Mouse (Mus musculus) adipocyte (in vitro differentiated cells): ENCODE results near the gene 1810046K07Rik.

Experiments used
- DNase-seq: peaks from one replicate; pipeline ENCODE4 v3.0.0-alpha.2; 2016; ENCODE audit warnings: low spot score

1810046K07Rik gene

DNA sequence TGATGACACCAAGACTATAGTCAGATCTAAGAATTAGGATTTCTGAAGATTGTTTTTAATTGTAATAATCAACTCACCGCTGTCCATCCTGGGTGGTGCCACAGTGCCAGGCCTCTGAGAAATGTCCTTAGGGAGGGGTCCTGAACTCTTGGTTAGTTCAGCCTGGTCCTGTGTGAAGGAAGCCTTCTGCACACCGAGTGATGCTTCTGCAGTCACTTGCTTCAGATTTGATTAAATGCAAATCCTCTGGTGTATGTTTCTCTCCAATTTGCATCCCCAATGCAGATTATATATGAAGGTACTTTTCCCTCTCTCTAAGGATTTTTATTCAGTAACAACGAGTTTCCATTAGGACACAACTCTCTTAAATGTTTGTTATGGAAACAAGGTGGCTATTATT is at the start of gene 1810046K07Rik:
TSS of gene 1810046K07Rik (minus strand) at position 187 of the 400 bp plus-strand sequence.
- no peak for DNase-seq

DNA sequence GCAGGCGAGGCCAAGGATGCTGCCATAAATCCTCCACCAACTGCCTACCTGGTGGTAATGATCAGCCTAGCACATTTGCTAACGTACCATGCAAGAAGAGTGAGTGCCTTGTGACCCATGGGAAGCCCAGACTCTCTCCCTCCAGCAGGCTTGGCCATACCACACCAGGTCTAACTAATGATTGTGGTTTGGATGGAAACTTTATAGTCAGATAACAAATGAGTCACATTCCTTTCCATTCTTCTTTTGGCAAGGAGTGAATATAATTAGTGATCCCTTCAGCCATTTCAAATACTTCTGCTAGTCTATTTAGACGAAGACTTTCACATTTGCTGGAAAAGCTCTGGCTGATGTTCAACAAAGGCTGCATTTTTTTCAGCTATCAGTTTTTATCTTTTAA is 40.8 kb upstream of the 1810046K07Rik start:
- DNase-seq: no peak

DNA sequence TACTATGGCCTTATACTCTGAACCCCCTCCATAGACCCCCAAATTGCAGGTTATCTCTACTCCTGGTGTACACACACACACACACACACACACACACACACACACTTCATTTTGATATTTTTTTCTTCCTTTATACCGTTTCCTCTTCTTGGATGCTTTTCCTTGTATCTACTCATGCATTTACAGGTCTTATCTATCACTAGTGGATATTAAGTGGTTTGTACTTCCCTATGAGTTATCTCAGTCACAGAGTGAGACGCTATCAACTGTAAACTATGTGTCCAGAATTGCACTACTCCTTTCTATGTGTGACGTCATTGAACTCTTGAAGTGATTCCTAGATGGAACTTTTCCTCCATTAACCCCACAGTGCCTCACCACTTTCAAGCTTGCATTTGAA is 38.4 kb upstream of the 1810046K07Rik start:
- no peak for DNase-seq

GRCm38 (mm10) chr9:51364059-51364458 is 35.3 kb upstream of the 1810046K07Rik start:
- DNase-seq: no peak

GRCm38 (mm10) chr9:51353511-51353910 is 24.8 kb upstream of the 1810046K07Rik start:
- DNase-seq: peak; percentile 24

- DNase-seq: no peak
Measured at GRCm38 (mm10) chr9:51352896-51353295, 24.2 kb upstream of the 1810046K07Rik start.

DNA sequence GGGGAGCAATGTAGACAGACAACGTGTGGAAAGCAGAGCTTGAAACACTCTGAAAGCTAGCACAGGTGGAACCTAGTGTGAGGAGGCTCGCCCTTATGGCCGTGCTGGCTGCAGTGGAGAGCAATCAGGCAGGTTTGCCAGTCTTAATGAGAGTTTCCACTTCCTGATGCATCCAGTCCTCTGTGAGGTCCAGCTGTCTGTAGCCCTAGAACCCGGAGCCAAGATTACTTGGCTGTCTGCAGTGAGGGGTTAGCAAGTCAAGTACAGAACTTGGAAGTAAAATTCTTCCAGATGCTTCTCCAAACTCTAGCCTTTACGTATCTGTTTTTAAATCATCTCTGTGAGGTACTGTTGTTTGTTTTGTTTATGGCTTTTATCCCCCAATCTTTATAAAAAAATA is 20.7 kb upstream of the 1810046K07Rik start:
- DNase-seq: no peak

DNA sequence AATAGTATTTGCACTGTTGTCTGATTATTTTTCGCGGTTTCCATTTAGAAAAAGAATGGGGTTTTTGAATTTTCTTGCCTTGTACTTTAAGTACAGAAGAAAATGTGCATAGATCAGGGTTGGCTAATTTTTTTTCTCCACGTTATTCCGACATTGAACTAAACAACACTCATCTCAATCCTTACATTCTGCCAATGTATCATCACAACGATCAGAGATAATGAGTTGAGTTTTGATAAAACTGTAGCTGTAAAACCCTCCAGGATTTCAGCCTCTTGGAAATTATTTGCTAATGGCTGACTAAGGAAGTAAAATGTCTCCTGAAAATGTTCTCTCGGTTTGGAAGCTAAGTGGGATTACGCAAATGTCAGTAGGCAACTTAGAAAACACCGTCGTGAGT is 17.1 kb upstream of the 1810046K07Rik start:
- DNase-seq: no peak

DNA sequence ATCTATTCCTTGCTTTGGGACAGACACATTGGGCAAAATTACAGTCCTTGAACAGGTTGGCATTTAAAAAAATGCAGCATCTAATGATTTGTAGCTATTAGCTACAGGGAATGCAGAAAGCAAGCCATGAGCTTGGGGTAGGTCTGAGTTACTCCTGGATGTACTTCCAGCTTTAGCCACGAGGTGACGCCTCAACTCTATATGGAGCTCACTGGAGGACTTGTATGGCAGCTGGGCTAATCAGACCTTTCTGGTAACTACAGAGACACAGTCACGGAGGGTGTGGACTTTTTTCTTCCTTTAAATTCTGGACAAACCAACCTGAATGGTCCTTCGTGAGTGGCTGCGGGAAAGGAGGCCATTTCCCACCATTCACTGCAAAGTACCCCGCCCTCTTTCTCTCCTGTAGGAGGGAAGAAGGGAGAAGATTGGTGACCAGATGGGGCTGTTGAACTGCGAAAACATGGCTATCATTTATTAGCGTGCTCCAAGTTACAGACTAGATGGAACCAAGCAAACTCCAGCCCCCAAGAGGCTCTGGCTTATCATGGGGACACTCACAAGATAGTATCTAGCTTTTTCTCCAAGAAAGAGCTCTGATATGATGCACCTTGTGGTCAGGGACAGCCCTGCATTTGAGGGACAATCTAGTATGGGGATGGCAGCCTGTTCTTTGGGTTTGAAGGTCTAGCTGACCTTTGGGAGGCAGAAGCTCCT is 6.7 kb upstream of the 1810046K07Rik start:
- DNase-seq: peak; percentile 94

DNA sequence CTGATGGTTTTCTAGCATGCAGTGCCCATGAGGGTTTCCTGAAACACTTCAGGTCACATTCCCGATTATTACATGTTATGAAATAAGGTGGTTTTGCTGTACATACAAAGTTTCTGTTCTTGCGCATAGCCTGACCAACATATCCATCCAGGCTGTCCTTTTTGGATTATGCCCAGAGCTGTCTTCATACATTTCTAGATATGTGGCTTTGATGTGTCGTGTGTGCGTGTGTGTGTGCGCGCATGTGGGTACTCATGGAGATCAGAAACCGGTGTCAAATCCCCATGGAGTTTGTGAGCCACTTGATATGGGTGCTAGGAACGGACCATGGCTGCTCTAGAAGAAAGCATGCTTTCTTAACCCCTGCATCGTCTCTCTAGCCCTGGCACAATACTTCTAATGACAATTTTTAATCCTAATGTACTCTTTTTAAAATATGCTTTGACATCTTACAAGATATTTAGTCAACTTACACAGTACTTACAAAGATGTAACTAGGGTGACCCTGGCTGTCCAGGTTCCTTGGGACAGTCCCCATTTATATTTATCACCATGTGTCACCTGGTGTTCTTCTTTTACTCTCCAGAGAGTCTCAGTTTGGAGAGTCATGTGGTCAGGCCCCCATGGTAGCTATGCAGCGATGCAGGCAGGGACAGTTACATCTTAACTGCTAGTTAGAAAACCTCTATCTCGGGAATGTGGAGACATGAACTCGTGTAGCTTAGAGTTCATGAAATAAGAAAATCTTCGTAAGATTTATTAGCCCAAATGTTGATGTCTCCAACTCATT is 2.9 kb upstream of the 1810046K07Rik start:
- DNase-seq: no peak

- DNase-seq: no peak
Measured at GRCm38 (mm10) chr9:51327555-51327903, 1.2 kb downstream of the 1810046K07Rik start.

DNA sequence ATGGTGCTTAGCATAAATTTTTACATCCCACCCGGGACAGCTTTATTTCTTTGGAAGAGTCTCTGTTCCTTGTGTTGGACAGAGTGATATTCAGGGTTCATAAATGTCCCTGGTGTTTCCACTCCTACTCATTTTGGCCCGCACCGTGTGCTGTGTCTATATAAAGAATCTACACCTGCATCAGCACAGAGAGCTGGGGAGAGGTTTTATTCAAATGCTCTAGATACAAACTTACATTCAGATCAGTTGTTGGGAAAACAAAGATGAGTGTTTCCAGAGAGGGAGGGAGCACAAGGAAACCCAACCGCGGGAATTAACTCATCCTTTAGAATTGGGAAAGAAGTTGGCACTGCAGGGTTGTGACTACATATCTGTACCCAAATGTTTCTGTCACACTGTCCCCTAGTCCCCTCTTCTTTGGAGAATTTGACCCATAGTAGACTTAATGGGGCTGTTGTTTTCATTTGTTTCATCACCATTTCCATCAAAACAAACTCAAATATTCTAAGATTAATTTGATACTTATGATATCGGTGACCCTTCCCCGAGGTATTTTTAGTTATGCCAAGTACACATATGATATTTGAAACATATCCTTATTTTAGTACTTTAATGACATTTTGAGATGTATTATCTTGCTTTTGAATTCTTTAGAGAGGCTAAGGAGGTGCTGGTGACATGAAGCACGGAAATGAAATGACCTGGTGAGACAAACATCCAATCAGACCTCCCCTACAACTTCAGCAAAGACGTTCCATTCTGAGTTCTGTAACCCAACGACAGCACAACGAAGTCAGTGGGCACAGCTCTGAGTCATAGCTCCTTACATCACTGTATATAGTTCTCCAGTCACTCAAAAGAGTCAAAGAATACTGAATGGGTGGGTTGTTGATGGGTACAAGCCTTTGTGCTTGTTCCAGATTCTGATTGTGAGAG is 1.8 kb downstream of the 1810046K07Rik start:
- DNase-seq: peak; percentile 30

DNA sequence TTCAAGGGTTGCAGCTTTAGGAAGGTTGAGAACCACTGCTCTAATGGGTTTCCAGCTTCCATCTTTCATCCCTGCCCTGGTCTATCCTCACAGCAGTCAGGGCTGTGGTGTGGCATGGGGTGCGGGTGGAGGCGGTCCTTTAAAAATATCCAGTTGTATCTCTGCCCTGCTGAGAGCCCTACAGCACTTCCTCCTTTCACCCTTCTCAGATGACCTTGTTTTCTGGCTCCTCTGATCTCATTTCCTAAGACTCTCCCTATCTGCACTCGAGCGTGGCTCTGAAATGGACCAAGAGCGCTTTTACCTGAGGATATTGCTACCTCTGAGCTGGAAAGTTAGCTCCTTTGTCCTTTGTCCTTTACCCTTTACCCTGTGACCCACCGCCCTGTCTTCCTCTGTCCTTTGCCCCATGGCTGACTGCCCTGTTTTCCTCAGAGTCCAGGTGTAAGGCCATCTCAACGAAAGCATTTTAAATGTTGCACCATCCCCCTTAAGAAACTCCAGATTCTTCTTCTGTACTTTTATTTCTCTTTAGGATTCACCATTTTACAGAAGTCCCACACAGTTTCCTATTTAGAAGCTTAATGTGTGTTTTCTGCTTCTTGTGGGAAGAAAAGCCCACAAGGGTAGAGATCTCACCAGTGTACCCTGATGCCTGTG is 4.2 kb downstream of the 1810046K07Rik start:
- DNase-seq: no peak

- no peak for DNase-seq
Measured at GRCm38 (mm10) chr9:51320096-51320495, 8.6 kb downstream of the 1810046K07Rik start.

- DNase-seq: no peak
Measured at GRCm38 (mm10) chr9:51318246-51318645, 10.5 kb downstream of the 1810046K07Rik start.

- DNase-seq: no peak
Measured at GRCm38 (mm10) chr9:51317322-51317721, 11.4 kb downstream of the 1810046K07Rik start.

DNA sequence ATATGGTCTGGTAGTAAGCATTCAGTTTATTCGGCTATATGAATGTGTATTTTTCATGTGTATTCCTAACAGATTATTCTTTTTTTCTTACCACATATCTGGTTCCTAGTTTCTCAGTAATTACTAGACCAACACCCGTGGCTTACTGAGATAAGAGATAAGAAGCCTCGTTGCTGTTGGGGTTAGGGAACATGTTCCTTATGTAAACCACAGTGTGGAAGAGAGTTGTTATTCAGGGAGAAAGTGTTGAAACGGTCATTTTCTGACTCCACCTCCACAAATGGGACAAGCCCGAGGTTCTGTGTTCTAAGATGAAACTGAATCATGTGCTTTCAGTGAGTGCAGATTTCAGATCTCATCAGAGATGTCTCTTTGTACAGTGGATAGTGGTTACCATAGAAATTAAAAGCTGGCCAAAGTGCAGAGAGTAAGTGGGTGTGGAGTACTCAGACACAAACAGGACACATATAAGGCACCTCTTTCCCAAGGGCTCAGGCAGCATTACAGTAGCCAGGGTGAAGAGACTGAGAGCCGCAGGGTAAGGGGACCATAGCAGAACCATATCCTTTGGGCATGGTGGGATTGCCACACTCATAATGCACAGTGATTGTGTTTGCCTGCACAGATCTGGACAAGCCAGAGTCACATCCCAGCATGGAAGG is 13.2 kb downstream of the 1810046K07Rik start:
- no peak for DNase-seq

DNA sequence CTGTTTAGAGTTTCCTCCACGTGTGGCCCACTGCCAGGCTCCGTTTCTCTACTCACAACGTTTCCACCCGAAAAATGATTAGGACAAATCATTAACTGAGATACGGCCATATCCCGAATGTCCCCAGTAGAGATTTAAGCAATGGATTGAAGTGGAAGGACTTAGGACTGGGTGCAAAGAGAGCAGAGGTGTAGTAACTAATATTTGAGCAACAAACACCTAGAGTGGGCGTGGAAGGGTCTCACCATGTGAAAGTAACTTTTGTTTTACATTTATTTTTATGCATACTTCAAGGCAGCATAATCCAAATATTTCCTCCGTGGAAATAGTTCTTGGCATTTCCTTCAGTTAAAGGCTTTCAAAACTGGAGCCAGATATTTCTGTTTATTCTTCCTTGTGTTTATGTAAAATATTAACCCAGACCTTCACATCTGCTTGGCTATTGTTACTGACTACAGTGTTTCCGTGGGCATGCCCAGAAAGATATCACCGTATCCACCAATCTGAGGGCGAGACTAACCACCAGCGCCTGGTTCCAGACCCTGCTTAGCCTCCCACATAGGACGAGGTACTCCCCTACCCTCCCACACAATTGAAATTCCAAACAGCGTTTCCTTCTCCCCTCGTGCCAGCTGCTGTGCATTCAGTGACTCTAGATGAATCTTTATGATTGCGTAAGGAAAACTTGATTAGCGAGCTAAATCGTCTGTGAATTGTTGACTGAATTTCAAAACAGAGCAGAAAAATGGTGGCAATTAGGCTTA is 16.0 kb downstream of the 1810046K07Rik start:
- no peak for DNase-seq

GRCm38 (mm10) chr9:51310515-51310914 is 18.2 kb downstream of the 1810046K07Rik start:
- no peak for DNase-seq

DNA sequence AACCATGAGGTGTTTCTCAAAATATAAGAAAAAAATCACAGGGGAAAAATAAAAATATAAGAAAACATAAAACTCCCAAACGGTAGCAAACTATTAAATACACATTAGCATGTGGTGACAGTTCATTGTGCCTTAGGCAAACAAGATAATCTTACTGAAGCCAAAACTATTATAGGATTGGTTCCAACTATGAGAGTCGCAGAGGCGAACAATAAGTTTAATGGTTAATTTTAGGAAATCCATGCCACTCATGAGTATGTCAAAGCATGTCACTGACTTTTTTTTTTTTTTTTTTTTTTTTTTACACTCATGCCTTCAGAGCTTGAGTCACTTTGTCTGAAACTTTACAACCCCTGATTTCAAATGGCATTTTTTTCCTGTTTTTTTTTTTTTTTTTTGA is 22.4 kb downstream of the 1810046K07Rik start:
- DNase-seq: no peak

DNA sequence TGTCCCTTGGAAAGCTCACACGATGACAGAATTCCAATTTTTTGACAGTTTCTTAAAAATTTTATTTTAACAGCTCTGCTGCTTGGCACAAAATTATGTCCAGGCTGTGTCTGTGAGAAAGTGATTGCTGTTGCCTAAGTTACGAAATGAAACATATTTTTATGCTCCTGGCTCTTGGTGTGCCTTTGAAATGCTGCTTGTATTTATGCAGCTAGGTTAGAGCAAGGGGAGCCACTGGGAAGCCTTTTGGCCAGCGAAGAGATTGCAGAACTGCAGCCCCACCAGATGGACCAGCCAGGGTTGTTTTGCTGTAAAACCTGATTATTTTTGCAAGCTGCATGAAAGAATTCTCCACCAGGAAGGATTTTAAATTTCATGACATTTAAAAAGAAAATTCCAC is 23.6 kb downstream of the 1810046K07Rik start:
- peak; percentile 27 for DNase-seq
